Mouse (Mus musculus) kidney, postnatal 4 days (tissue): ENCODE data around the gene Kmt2b.
A peak's percentile ranks its signal among the peaks of the same experiment; 100 is the strongest.

ENCODE experiments used
- DNase-seq, 2 experiments: peaks; one replicate each; pipeline ENCODE4 v3.0.0; 2021; ENCODE audit warnings: mixed read lengths in 2 of 2

Gene Kmt2b

GRCm38 (mm10) chr7:30588676-30589434 is at the start of gene Kmt2b:
Gene Kmt2b, minus strand, starts transcription at chr7:30588726.
- peak; percentile 95 to 98 for DNase-seq

- no peak for DNase-seq
Observed at GRCm38 (mm10) chr7:30636395-30636794, 47.9 kb upstream of the Kmt2b start.

GRCm38 (mm10) chr7:30635752-30636151 is 47.2 kb upstream of the Kmt2b start, which contains the start of gene Etv2:
Gene Etv2, minus strand, starts transcription at chr7:30635852.
- DNase-seq: no peak

- peak; percentile 79 to 86 for DNase-seq
Observed at GRCm38 (mm10) chr7:30634621-30635020, 46.1 kb upstream of the Kmt2b start.

- DNase-seq: peak in 1 of 2 experiments; percentile 16
Observed at GRCm38 (mm10) chr7:30633762-30634412, 45.4 kb upstream of the Kmt2b start.

GRCm38 (mm10) chr7:30629013-30629412 is 40.5 kb upstream of the Kmt2b start:
- no peak for DNase-seq

GRCm38 (mm10) chr7:30626647-30627046 is 38.1 kb upstream of the Kmt2b start:
- DNase-seq: no peak

- DNase-seq: peak; percentile 89 to 93
Observed at GRCm38 (mm10) chr7:30625530-30626384, 37.2 kb upstream of the Kmt2b start, which contains the start of gene Cox6b1. Gene Cox6b1, minus strand, starts transcription at chr7:30626151.

- DNase-seq: peak; percentile 59 to 65
Observed at GRCm38 (mm10) chr7:30619202-30619601, 30.7 kb upstream of the Kmt2b start.

GRCm38 (mm10) chr7:30618658-30619057 is 30.1 kb upstream of the Kmt2b start:
- DNase-seq: no peak

GRCm38 (mm10) chr7:30615049-30615760 is 26.7 kb upstream of the Kmt2b start:
- DNase-seq: no peak

GRCm38 (mm10) chr7:30614454-30614853 is 25.9 kb upstream of the Kmt2b start:
- DNase-seq: no peak

- peak; percentile 82 to 86 for DNase-seq
Observed at GRCm38 (mm10) chr7:30613529-30614112, 25.1 kb upstream of the Kmt2b start.

GRCm38 (mm10) chr7:30612654-30613402 is 24.3 kb upstream of the Kmt2b start, which contains the start of gene Upk1a:
Gene Upk1a, minus strand, starts transcription at chr7:30612847.
- DNase-seq: no peak

GRCm38 (mm10) chr7:30610043-30610442 is 21.5 kb upstream of the Kmt2b start:
- DNase-seq: no peak

GRCm38 (mm10) chr7:30608476-30608875 is 19.9 kb upstream of the Kmt2b start:
- no peak for DNase-seq

- DNase-seq: peak; percentile 79 to 84
Observed at GRCm38 (mm10) chr7:30607706-30608309, 19.3 kb upstream of the Kmt2b start.

GRCm38 (mm10) chr7:30604944-30605343 is 16.4 kb upstream of the Kmt2b start:
- no peak for DNase-seq

- DNase-seq: no peak
Observed at GRCm38 (mm10) chr7:30604424-30604823, 15.9 kb upstream of the Kmt2b start.

GRCm38 (mm10) chr7:30602583-30602982 is 14.1 kb upstream of the Kmt2b start:
- DNase-seq: peak; percentile 63 to 74

- DNase-seq: peak in 1 of 2 experiments; percentile 51
Observed at GRCm38 (mm10) chr7:30600651-30601050, 12.1 kb upstream of the Kmt2b start.
